22 mouse cellular contexts compared by ENCODE assay signal in genomic region chr3:49674921-49675320, GRCm38 (mm10).
"Had no signal": no experiment of that assay in that cellular context is flagged by ENCODE, and none has a peak within 500 bp of the region (broad histone marks: within the 10 kb centered on the region; RNA-seq: fewer than 3 reads in every experiment).

No protein-coding gene starts in this region.

- H3K27me3 ChIP-seq: liver, embryonic 15.5 days; lung, embryonic 15.5 days; megakaryocyte, embryonic 14.5 days; midbrain, embryonic 13.5 days; midbrain, embryonic 15.5 days; neural tube, embryonic 13.5 days; neural tube, embryonic 15.5 days had no signal

- H3K9ac ChIP-seq: liver, embryonic 15.5 days; liver, postnatal 0 days; lung, embryonic 15.5 days; midbrain, embryonic 13.5 days; midbrain, embryonic 15.5 days; neural tube, embryonic 13.5 days; neural tube, embryonic 15.5 days had no signal

- H3K9me3 ChIP-seq: liver, embryonic 15.5 days; lung, embryonic 15.5 days; megakaryocyte, embryonic 14.5 days; midbrain, embryonic 13.5 days; midbrain, embryonic 15.5 days; neural tube, embryonic 13.5 days; neural tube, embryonic 15.5 days had no signal

- H3K4me1 ChIP-seq: liver, embryonic 15.5 days; lung, embryonic 15.5 days; megakaryocyte, embryonic 14.5 days; midbrain, embryonic 15.5 days had no signal

- H3K4me3 ChIP-seq: liver, embryonic 15.5 days; lung, embryonic 15.5 days; megakaryocyte, embryonic 14.5 days; midbrain, embryonic 13.5 days; midbrain, embryonic 15.5 days; neural tube, embryonic 13.5 days; neural tube, embryonic 15.5 days had no signal

- ATAC-seq: liver, postnatal 0 days; lung, postnatal 0 days; midbrain, embryonic 13.5 days; midbrain, embryonic 15.5 days had no signal

- H3K36me3 ChIP-seq: liver, embryonic 15.5 days; lung, embryonic 15.5 days; midbrain, embryonic 13.5 days; midbrain, embryonic 15.5 days; neural tube, embryonic 13.5 days; neural tube, embryonic 15.5 days had no signal

- H3K27ac ChIP-seq: liver, embryonic 15.5 days; lung, embryonic 15.5 days; macrophage; midbrain, embryonic 13.5 days; midbrain, embryonic 15.5 days; neural tube, embryonic 13.5 days; neural tube, embryonic 15.5 days had no signal

- H3K4me2 ChIP-seq: liver, embryonic 15.5 days; lung, embryonic 15.5 days; midbrain, embryonic 11.5 days; midbrain, embryonic 13.5 days; midbrain, embryonic 15.5 days; neural tube, embryonic 13.5 days; neural tube, embryonic 15.5 days had no signal

- DNase-seq: liver, postnatal 0 days; lung, adult 2 months; lung, postnatal 14 days; lung, postnatal 36 days; retina, postnatal 1 day; right cerebral cortex, adult 18-20 months; right cerebral cortex, postnatal 25 days; right cerebral cortex, postnatal 4 days; spleen, adult 18-20 months; thymus, adult 2 months; thymus, postnatal 25 days; thymus, postnatal 4 days had no signal
